Mouse (Mus musculus): ENCODE data around the gene Zfp652. TPM values are rescaled to one million over a fixed set of nuclear protein-coding genes. Genes with fewer than 3 reads are reported as not detected.

The Zfp652 gene
- polyA plus RNA-seq, 1 experiment from 2014 or later, result 13.7 TPM

GRCm38 (mm10) chr11:95779366-95779765 lies 66.9 kb downstream of the Zfp652 start:
- no peaks in the 10 kb centered on the region for H3K27me3 ChIP-seq (ENCODE audit: control insufficient read depth, insufficient read depth, low read length)
- H3K4me2 ChIP-seq (replicated peaks; ENCODE audit: low read depth, low read length), result no peak overlapping the region
- no peak overlapping the region for H3K9ac ChIP-seq (ENCODE audit: low read depth, low read length)
- no peak overlapping the region for H3K27ac ChIP-seq (ENCODE audit: low read depth, low read length)
- H3K4me1 ChIP-seq (replicated peaks; ENCODE audit: control insufficient read depth, insufficient read depth, low read length), result no peaks in the 10 kb centered on the region
- DNase-seq (ENCODE audit: low spot score) (no peak), ATAC-seq (ENCODE audit: low FRiP score) (no peak)
- 93% methylated on average over 4 of the region's 4 CpGs for WGBS
- H3K4me3 ChIP-seq (ENCODE audit: low read depth, low read length), result no peak overlapping the region
- no peaks in the 10 kb centered on the region for H3K9me3 ChIP-seq (ENCODE audit: control insufficient read depth, low read length)
- no peaks in the 10 kb centered on the region for H3K36me3 ChIP-seq (ENCODE audit: control insufficient read depth, insufficient read depth, low read length)

GRCm38 (mm10) chr11:95780480-95780879 lies 68.0 kb downstream of the Zfp652 start:
- ATAC-seq (ENCODE audit: low FRiP score), result no peak

GRCm38 (mm10) chr11:95781557-95781956 lies 69.1 kb downstream of the Zfp652 start:
- Histone ChIP-seq H3K27me3 (ENCODE audit: control insufficient read depth, insufficient read depth, low read length) (no peaks in the 10 kb centered on the region), H3K4me3 (ENCODE audit: low read depth, low read length) (no peak overlapping the region), H3K4me1 (replicated peaks; ENCODE audit: control insufficient read depth, insufficient read depth, low read length) (no peaks in the 10 kb centered on the region), H3K9me3 (ENCODE audit: control insufficient read depth, low read length) (no peaks in the 10 kb centered on the region; the same call in 1 of the 2 replicates), H3K9ac (ENCODE audit: low read depth, low read length) (no peak overlapping the region), H3K36me3 (ENCODE audit: control insufficient read depth, insufficient read depth, low read length) (no peaks in the 10 kb centered on the region), H3K27ac (ENCODE audit: low read depth, low read length) (no peak overlapping the region), H3K4me2 (replicated peaks; ENCODE audit: low read depth, low read length) (no peak overlapping the region)
- WGBS, result 88% methylated on average over 11 of the region's 11 CpGs
- no peak for DNase-seq (ENCODE audit: low spot score)
- no peak for ATAC-seq (ENCODE audit: low FRiP score)

More at GRCm38 (mm10) chr11:95780480-95780879, 68.0 kb downstream of the Zfp652 start:
- H3K4me1 ChIP-seq (replicated peaks; ENCODE audit: control insufficient read depth, insufficient read depth, low read length), result no peaks in the 10 kb centered on the region
- H3K27ac ChIP-seq (ENCODE audit: low read depth, low read length), result no peak overlapping the region
- H3K9ac ChIP-seq (ENCODE audit: low read depth, low read length), result no peak overlapping the region
- DNase-seq (ENCODE audit: low spot score), result no peak
- no peaks in the 10 kb centered on the region; the same call in 1 of the 2 replicates for H3K9me3 ChIP-seq (ENCODE audit: control insufficient read depth, low read length)
- H3K27me3 ChIP-seq (ENCODE audit: control insufficient read depth, insufficient read depth, low read length), result no peaks in the 10 kb centered on the region
- H3K4me2 ChIP-seq (replicated peaks; ENCODE audit: low read depth, low read length), result no peak overlapping the region
- H3K36me3 ChIP-seq (ENCODE audit: control insufficient read depth, insufficient read depth, low read length), result no peaks in the 10 kb centered on the region
- WGBS, result 92% methylated on average over 8 of the region's 8 CpGs
- no peak overlapping the region for H3K4me3 ChIP-seq (ENCODE audit: low read depth, low read length)

- no peak overlapping the region for H3K9ac ChIP-seq (ENCODE audit: low read depth, low read length)
- H3K36me3 ChIP-seq (ENCODE audit: control insufficient read depth, insufficient read depth, low read length), result no peaks in the 10 kb centered on the region
- DNase-seq (ENCODE audit: low spot score) (no peak), ATAC-seq (ENCODE audit: low FRiP score) (no peak)
- 78% methylated on average over 4 of the region's 4 CpGs for WGBS
- H3K9me3 ChIP-seq (ENCODE audit: control insufficient read depth, low read length), result no peaks in the 10 kb centered on the region; the same call in 1 of the 2 replicates
- no peak overlapping the region for H3K4me3 ChIP-seq (ENCODE audit: low read depth, low read length)
- H3K4me2 ChIP-seq (replicated peaks; ENCODE audit: low read depth, low read length), result no peak overlapping the region
- no peaks in the 10 kb centered on the region for H3K27me3 ChIP-seq (ENCODE audit: control insufficient read depth, insufficient read depth, low read length)
- no peaks in the 10 kb centered on the region for H3K4me1 ChIP-seq (replicated peaks; ENCODE audit: control insufficient read depth, insufficient read depth, low read length)
- no peak overlapping the region for H3K27ac ChIP-seq (ENCODE audit: low read depth, low read length)
Measured at GRCm38 (mm10) chr11:95783457-95783856, 71.0 kb downstream of the Zfp652 start.

GRCm38 (mm10) chr11:95783958-95784357 lies 71.5 kb downstream of the Zfp652 start:
- Histone ChIP-seq H3K36me3 (ENCODE audit: control insufficient read depth, insufficient read depth, low read length) (no peaks in the 10 kb centered on the region), H3K4me2 (replicated peaks; ENCODE audit: low read depth, low read length) (no peak overlapping the region), H3K27ac (ENCODE audit: low read depth, low read length) (no peak overlapping the region), H3K4me3 (ENCODE audit: low read depth, low read length) (no peak overlapping the region), H3K9me3 (ENCODE audit: control insufficient read depth, low read length) (no peaks in the 10 kb centered on the region; the same call in 1 of the 2 replicates), H3K27me3 (ENCODE audit: control insufficient read depth, insufficient read depth, low read length) (no peaks in the 10 kb centered on the region), H3K9ac (ENCODE audit: low read depth, low read length) (no peak overlapping the region), H3K4me1 (replicated peaks; ENCODE audit: control insufficient read depth, insufficient read depth, low read length) (no peaks in the 10 kb centered on the region)
- WGBS, result 85% methylated on average over 9 of the region's 9 CpGs
- no peak for DNase-seq (ENCODE audit: low spot score)
- no peak for ATAC-seq (ENCODE audit: low FRiP score)

- no peaks in the 10 kb centered on the region for H3K27me3 ChIP-seq (ENCODE audit: control insufficient read depth, insufficient read depth, low read length)
- 95% methylated on average over 4 of the region's 4 CpGs for WGBS
- no peaks in the 10 kb centered on the region for H3K36me3 ChIP-seq (ENCODE audit: control insufficient read depth, insufficient read depth, low read length)
- H3K4me3 ChIP-seq (ENCODE audit: low read depth, low read length), result no peak overlapping the region
- ATAC-seq (ENCODE audit: low FRiP score) (no peak), DNase-seq (ENCODE audit: low spot score) (peak; percentile 28)
- no peak overlapping the region for H3K27ac ChIP-seq (ENCODE audit: low read depth, low read length)
- no peaks in the 10 kb centered on the region; the same call in 1 of the 2 replicates for H3K9me3 ChIP-seq (ENCODE audit: control insufficient read depth, low read length)
- no peak overlapping the region for H3K4me2 ChIP-seq (replicated peaks; ENCODE audit: low read depth, low read length)
- H3K9ac ChIP-seq (ENCODE audit: low read depth, low read length), result no peak overlapping the region
- no peaks in the 10 kb centered on the region for H3K4me1 ChIP-seq (replicated peaks; ENCODE audit: control insufficient read depth, insufficient read depth, low read length)
Measured at GRCm38 (mm10) chr11:95785675-95786074, 73.2 kb downstream of the Zfp652 start.

GRCm38 (mm10) chr11:95786511-95786910 lies 74.0 kb downstream of the Zfp652 start:
- Histone ChIP-seq H3K4me1 (replicated peaks; ENCODE audit: control insufficient read depth, insufficient read depth, low read length) (no peaks in the 10 kb centered on the region), H3K9me3 (ENCODE audit: control insufficient read depth, low read length) (no peaks in the 10 kb centered on the region; the same call in 1 of the 2 replicates), H3K27ac (ENCODE audit: low read depth, low read length) (no peak overlapping the region), H3K4me2 (replicated peaks; ENCODE audit: low read depth, low read length) (no peak overlapping the region), H3K9ac (ENCODE audit: low read depth, low read length) (no peak overlapping the region), H3K27me3 (ENCODE audit: control insufficient read depth, insufficient read depth, low read length) (no peaks in the 10 kb centered on the region), H3K36me3 (ENCODE audit: control insufficient read depth, insufficient read depth, low read length) (no peaks in the 10 kb centered on the region), H3K4me3 (ENCODE audit: low read depth, low read length) (no peak overlapping the region)
- DNase-seq (ENCODE audit: low spot score) (no peak), ATAC-seq (ENCODE audit: low FRiP score) (no peak)
- WGBS, result 89% methylated on average over 6 of the region's 6 CpGs

- Histone ChIP-seq H3K4me1 (replicated peaks; ENCODE audit: control insufficient read depth, insufficient read depth, low read length) (no peaks in the 10 kb centered on the region), H3K9ac (ENCODE audit: low read depth, low read length) (no peak overlapping the region), H3K36me3 (ENCODE audit: control insufficient read depth, insufficient read depth, low read length) (no peaks in the 10 kb centered on the region), H3K9me3 (ENCODE audit: control insufficient read depth, low read length) (no peaks in the 10 kb centered on the region; the same call in 1 of the 2 replicates), H3K27ac (ENCODE audit: low read depth, low read length) (no peak overlapping the region), H3K4me3 (ENCODE audit: low read depth, low read length) (no peak overlapping the region), H3K4me2 (replicated peaks; ENCODE audit: low read depth, low read length) (no peak overlapping the region), H3K27me3 (ENCODE audit: control insufficient read depth, insufficient read depth, low read length) (no peaks in the 10 kb centered on the region)
- 87% methylated on average over 8 of the region's 8 CpGs for WGBS
- DNase-seq (ENCODE audit: low spot score) (no peak), ATAC-seq (ENCODE audit: low FRiP score) (no peak)
Measured at GRCm38 (mm10) chr11:95789451-95789891, 77.0 kb downstream of the Zfp652 start.

- Histone ChIP-seq H3K4me2 (replicated peaks; ENCODE audit: low read depth, low read length) (no peak overlapping the region), H3K27me3 (ENCODE audit: control insufficient read depth, insufficient read depth, low read length) (no peaks in the 10 kb centered on the region; the same call in 1 of the 2 replicates), H3K9ac (ENCODE audit: low read depth, low read length) (no peak overlapping the region), H3K27ac (ENCODE audit: low read depth, low read length) (no peak overlapping the region), H3K4me1 (replicated peaks; ENCODE audit: control insufficient read depth, insufficient read depth, low read length) (0 out of 2 replicates have a peak, but pooled peaks cover 2% of the 10 kb centered on the region), H3K4me3 (ENCODE audit: low read depth, low read length) (no peak overlapping the region), H3K36me3 (ENCODE audit: control insufficient read depth, insufficient read depth, low read length) (no peaks in the 10 kb centered on the region), H3K9me3 (ENCODE audit: control insufficient read depth, low read length) (no peaks in the 10 kb centered on the region)
- DNase-seq (ENCODE audit: low spot score) (no peak), ATAC-seq (ENCODE audit: low FRiP score) (no peak)
- WGBS, result 88% methylated on average over 13 of the region's 13 CpGs
Measured at GRCm38 (mm10) chr11:95791787-95792186, 79.3 kb downstream of the Zfp652 start.

All from hindbrain, embryonic 11.5 days (tissue).